Mouse (Mus musculus) erythroblast, embryonic 14.5 days (primary cell): ENCODE measurements around the gene Sbf2.

Source experiments
- GATA1 ChIP-seq: IDR thresholded peaks from 2 replicates; pipeline ENCODE4 v1.6.1; 2012; ENCODE audit warnings: low read length, inconsistent platforms, mixed read lengths
- TAL1 ChIP-seq: IDR thresholded peaks from 3 replicates; pipeline ENCODE4 v1.6.1; 2012; ENCODE audit warnings: low read length, inconsistent platforms, mixed read lengths

DNA sequence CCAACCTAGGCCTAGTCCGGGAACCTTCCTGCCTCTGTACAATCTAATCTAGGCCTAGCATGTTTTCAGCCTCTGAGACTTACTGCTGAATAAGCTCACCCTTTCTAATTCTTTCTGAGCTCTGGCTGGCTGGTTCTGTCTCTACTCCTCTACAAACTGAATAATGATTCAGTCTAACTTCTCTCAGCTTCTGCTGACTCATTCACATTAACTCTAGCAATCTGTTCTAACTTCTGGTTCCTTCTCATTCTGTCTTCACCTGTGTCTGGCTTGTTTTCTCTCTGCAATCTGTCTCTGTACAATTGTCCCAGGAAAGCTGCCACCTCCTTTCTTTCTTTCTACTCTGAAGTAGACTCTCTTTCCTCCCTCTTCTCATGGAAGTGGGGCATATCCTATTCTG lies 59.5 kb downstream of the Sbf2 start:
- no peak for TF ChIP-seq TAL1
- no peak for TF ChIP-seq GATA1
